Mouse (Mus musculus) myocyte (in vitro differentiated cells): ENCODE results near the gene Cfap61. TPM values are rescaled to one million over a fixed set of nuclear protein-coding genes. Genes with fewer than 3 reads are reported as not detected.

Experiments
- H3K27me3 ChIP-seq: one replicate; pipeline ENCODE4 v1.6.1; 2011; ENCODE audit not compliant: control insufficient read depth, insufficient read depth, insufficient read length
- H3K36me3 ChIP-seq: one replicate; pipeline ENCODE4 v1.6.1; 2011; ENCODE audit not compliant: control insufficient read depth, insufficient read depth
- H3K4me2 ChIP-seq: one replicate; pipeline ENCODE4 v1.6.1; 2011; ENCODE audit warnings: low read depth, control low read depth
- H3K4me3 ChIP-seq: one replicate; pipeline ENCODE4 v1.5.1; 2011; ENCODE audit warnings: mild to moderate bottlenecking, control low read depth, moderate library complexity
- H3K79me2 ChIP-seq: one replicate; pipeline ENCODE4 v1.6.1; 2011; ENCODE audit not compliant: control insufficient read depth, insufficient read depth
- H3ac ChIP-seq: one replicate; pipeline ENCODE4 v1.6.1; 2011; ENCODE audit not compliant: control insufficient read depth, insufficient read length
- CEBPB ChIP-seq: IDR thresholded peaks from 2 replicates; pipeline ENCODE4 v1.6.1; 2011; ENCODE audit warnings: mild to moderate bottlenecking, moderate library complexity; ENCODE audit not compliant: poor library complexity, insufficient read depth, severe bottlenecking
- E2F4 ChIP-seq: IDR thresholded peaks from one replicate; pipeline ENCODE4 v1.6.1; 2011; ENCODE audit warnings: mild to moderate bottlenecking, control low read depth, moderate library complexity; ENCODE audit not compliant: insufficient read depth
- MAX ChIP-seq: IDR thresholded peaks from one replicate; pipeline ENCODE4 v1.6.1; 2011; ENCODE audit warnings: low read depth, mild to moderate bottlenecking, control low read depth
- MYOD1 ChIP-seq, 3 experiments: IDR thresholded peaks; one replicate each; pipeline ENCODE4 v1.6.1; 2011; ENCODE audit warnings: control low read depth in 2 of 3, low read depth in 2 of 3, mild to moderate bottlenecking in 2 of 3, moderate library complexity in 1 of 3; ENCODE audit not compliant: insufficient read length in 2 of 3, control insufficient read depth in 1 of 3
- MYOG ChIP-seq, 3 experiments: IDR thresholded peaks; one replicate each; pipeline ENCODE4 v1.6.1; 2011; ENCODE audit warnings: control low read depth in 2 of 3, low read depth in 2 of 3, mild to moderate bottlenecking in 2 of 3; ENCODE audit not compliant: insufficient read length in 2 of 3, control insufficient read depth in 1 of 3, insufficient read depth in 1 of 3
- POLR2A ChIP-seq: IDR thresholded peaks from one replicate; pipeline ENCODE4 v1.6.1; 2011; ENCODE audit warnings: low read depth, mild to moderate bottlenecking, control low read depth, moderate library complexity; ENCODE audit not compliant: insufficient read length
- POLR2AphosphoS2 ChIP-seq: IDR thresholded peaks from one replicate; pipeline ENCODE4 v1.6.1; 2011; ENCODE audit warnings: low read depth, control low read depth; ENCODE audit not compliant: insufficient read length
- REST ChIP-seq: IDR thresholded peaks from one replicate; pipeline ENCODE4 v1.6.1; 2011; ENCODE audit warnings: mild to moderate bottlenecking, control low read depth, moderate library complexity; ENCODE audit not compliant: insufficient read depth, insufficient read length
- SRF ChIP-seq: IDR thresholded peaks from one replicate; pipeline ENCODE4 v1.6.1; 2011; ENCODE audit warnings: low read depth; ENCODE audit not compliant: control insufficient read depth, insufficient read length
- TCF12 ChIP-seq: IDR thresholded peaks from one replicate; pipeline ENCODE4 v1.6.1; 2011; ENCODE audit warnings: mild to moderate bottlenecking, control low read depth; ENCODE audit not compliant: poor library complexity, insufficient read depth, severe bottlenecking
- TCF3 ChIP-seq: IDR thresholded peaks from one replicate; pipeline ENCODE4 v1.6.1; 2011; ENCODE audit warnings: low read depth, control low read depth; ENCODE audit not compliant: insufficient read length
- USF1 ChIP-seq: IDR thresholded peaks from one replicate; pipeline ENCODE4 v1.6.1; 2011; ENCODE audit warnings: low read depth, mild to moderate bottlenecking, control low read depth, moderate library complexity
- polyA plus RNA-seq: library from polyadenylated mRNA; unstranded; fragments of >200 nt; fragmentation: generic; extraction: Trizol; gene quantifications from one replicate; pipeline ENCODE4 v1.2.1, GENCODE M21; 2012; ENCODE audit warnings: missing spikeins

The Cfap61 gene
- polyA plus RNA-seq, 1 experiment: 0.06 TPM

DNA sequence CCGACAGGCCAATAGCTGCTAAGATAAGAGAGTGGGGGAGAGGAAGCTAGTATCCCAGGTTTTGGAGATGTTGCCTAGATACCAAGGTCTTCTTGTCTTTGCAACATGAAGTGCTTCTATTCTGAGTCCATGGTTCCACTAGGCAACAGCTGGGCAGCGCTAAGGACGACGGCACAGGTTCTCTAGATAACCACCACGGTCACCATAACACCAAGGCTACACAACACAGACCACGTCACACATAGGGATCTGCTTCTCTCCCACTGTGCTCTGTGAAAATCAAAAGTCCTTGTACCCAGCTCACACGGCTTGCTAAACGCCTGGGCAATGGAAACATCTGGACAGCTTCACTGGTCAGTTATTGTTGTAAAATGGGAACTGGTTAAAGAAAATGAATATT lies 2.4 kb downstream of the Cfap61 start:
- Histone ChIP-seq H3K27me3 (peaks cover 6% of the 10 kb centered on the region), H3K4me2 (peak overlapping the region; percentile 53), H3K79me2 (peaks cover 10% of the 10 kb centered on the region), H3K4me3 (no peak overlapping the region), H3ac (no peak overlapping the region), H3K36me3 (peaks cover 5% of the 10 kb centered on the region)
- no peak for TF ChIP-seq MAX

DNA sequence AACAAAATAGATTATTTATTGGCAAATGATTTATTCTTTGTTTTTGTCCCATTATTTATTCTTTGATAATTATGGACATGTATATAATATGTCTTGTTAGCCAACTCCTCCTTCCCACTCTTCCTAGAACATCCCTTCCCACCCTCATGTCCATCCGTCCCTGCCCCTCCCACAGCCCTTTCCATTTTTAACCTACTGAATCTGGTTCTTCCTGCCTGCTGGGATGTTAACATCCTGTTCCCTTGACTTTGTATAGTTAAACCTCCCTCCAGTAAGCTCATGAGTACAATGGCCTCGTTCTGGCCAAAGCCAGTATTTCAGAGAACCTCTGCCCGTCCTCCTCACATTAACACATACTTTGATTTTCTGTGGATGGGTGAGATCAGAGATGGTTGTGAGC lies 6.8 kb downstream of the Cfap61 start:
- TF ChIP-seq TCF12 (no peak), E2F4 (no peak), REST (no peak), MYOD1 (IDR thresholded peaks at IDR 0.05; ENCODE audit: control insufficient read depth in 1 of 3, insufficient read length in 2 of 3, low read depth in 2 of 3) (no peak), MAX (no peak), POLR2A (no peak), TCF3 (no peak), USF1 (no peak), SRF (no peak), CEBPB (no peak), MYOG (IDR thresholded peaks at IDR 0.05; ENCODE audit: control insufficient read depth in 1 of 3, insufficient read depth in 1 of 3, insufficient read length in 2 of 3, low read depth in 2 of 3) (no peak), POLR2AphosphoS2 (no peak)
- Histone ChIP-seq H3K4me3 (no peak overlapping the region), H3K36me3 (no peaks in the 10 kb centered on the region)

GRCm38 (mm10) chr2:145944286-145944685 lies 9.7 kb downstream of the Cfap61 start:
- TF ChIP-seq E2F4 (no peak), POLR2AphosphoS2 (no peak), POLR2A (no peak), TCF3 (no peak), TCF12 (no peak), USF1 (no peak), MYOD1 (IDR thresholded peaks at IDR 0.05; ENCODE audit: control insufficient read depth in 1 of 3, insufficient read length in 2 of 3, low read depth in 2 of 3) (no peak), MAX (no peak), CEBPB (no peak), SRF (no peak), MYOG (IDR thresholded peaks at IDR 0.05; ENCODE audit: control insufficient read depth in 1 of 3, insufficient read depth in 1 of 3, insufficient read length in 2 of 3, low read depth in 2 of 3) (no peak), REST (no peak)
- H3K36me3 ChIP-seq: no peaks in the 10 kb centered on the region
- no peak overlapping the region for H3K4me2 ChIP-seq
- H3ac ChIP-seq: no peak overlapping the region
- no peak overlapping the region for H3K4me3 ChIP-seq
- peaks cover 6% of the 10 kb centered on the region for H3K27me3 ChIP-seq
- H3K79me2 ChIP-seq: no peaks in the 10 kb centered on the region

More for the DNA sequence above, 6.8 kb downstream of the Cfap61 start:
- H3ac ChIP-seq: no peak overlapping the region
- H3K27me3 ChIP-seq: peaks cover 6% of the 10 kb centered on the region
- no peak overlapping the region for H3K4me2 ChIP-seq
- H3K79me2 ChIP-seq: no peaks in the 10 kb centered on the region

DNA sequence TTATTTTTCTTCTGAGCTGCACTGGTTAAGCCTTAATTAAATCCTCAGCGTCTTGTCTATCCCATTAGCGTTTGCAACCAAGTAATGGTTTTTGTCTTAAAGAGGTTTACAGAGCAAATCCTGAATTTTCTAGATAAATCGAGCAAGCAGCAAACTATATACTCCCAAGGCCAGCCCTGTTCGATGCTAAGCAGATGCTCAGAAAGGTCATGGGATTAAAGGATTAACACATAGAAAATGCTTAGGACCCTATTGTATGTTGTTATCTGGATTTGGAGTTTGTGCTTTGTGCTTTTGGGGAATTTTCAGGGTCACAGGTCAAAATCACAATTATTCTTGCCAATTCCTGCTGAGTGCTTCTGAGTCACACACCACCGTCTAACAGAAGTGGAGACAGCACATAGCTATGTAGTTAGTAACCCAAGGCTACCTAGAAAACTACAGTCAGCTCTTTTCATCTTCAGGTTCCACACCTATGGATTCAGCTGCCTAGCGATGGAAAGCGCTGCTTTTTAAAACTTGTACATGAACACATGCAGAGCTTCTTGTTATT lies 13.9 kb downstream of the Cfap61 start:
- no peaks in the 10 kb centered on the region for H3K79me2 ChIP-seq
- no peaks in the 10 kb centered on the region for H3K36me3 ChIP-seq

DNA sequence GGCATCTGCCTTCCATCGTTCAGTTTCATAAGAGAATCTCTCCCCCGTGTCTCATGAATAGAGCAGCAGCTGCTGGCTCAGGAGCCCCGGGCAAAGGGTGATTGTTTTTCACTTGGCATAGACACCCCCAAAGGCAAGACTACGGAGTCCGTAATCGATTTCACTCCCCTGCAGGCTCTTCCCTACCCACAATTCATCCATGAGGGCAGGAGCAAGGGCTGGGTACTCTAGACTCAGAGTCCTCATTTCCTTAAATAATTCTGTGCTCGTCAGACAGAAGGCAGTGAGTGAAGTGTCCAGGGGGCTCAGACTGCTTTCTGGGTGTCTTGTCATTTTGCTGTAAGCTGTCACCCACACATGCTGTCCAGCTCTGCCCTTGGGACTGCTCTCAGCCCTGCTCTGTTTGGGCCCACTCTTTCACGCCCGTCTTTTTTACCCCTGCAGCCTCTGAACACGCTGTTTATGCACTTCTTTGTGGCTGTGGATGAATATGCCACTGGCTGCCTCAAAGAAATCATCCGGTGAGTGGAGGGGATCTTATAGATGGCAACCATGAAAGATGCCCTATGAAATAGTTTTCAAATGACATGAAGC lies 15.0 kb downstream of the Cfap61 start:
- no peaks in the 10 kb centered on the region for H3K27me3 ChIP-seq
- H3K4me2 ChIP-seq: no peak overlapping the region
- H3K79me2 ChIP-seq: no peaks in the 10 kb centered on the region
- no peak overlapping the region for H3ac ChIP-seq
- H3K4me3 ChIP-seq: no peak overlapping the region
- no peaks in the 10 kb centered on the region for H3K36me3 ChIP-seq
- TF ChIP-seq MAX (no peak), POLR2A (no peak), POLR2AphosphoS2 (no peak), TCF3 (no peak), REST (no peak), E2F4 (no peak), MYOG (IDR thresholded peaks at IDR 0.05; ENCODE audit: control insufficient read depth in 1 of 3, insufficient read depth in 1 of 3, insufficient read length in 2 of 3, low read depth in 2 of 3) (no peak), TCF12 (no peak), CEBPB (no peak), MYOD1 (IDR thresholded peaks at IDR 0.05; ENCODE audit: control insufficient read depth in 1 of 3, insufficient read length in 2 of 3, low read depth in 2 of 3) (no peak), SRF (no peak), USF1 (no peak)

More for the DNA sequence above, 13.9 kb downstream of the Cfap61 start:
- no peak overlapping the region for H3ac ChIP-seq
- TF ChIP-seq TCF12 (no peak), POLR2AphosphoS2 (no peak), CEBPB (no peak)
- no peak overlapping the region for H3K4me2 ChIP-seq
- H3K27me3 ChIP-seq: no peaks in the 10 kb centered on the region
- H3K4me3 ChIP-seq: no peak overlapping the region
